In the genomic region with DNA sequence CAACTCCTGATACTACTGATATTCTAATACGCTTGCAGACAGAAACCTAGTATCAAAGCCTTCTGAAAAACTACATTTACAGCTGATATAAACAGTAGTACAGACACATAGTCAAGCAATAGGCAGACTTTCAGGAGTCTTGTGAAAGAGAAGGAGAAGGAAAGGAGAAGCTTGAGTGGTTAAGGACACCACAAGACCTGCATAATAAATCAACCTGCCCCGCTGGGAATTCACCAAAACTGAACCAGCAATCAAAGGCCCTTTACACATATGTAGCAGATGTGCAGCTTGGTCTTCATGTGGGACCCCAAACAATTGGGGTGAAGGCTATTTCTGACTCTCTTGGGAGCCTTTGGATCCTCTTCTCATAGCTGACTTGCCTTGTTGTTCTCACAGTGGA, we compare ENCODE assay signal across 29 mouse cellular contexts.
"Had no signal": no experiment of that assay in that cellular context is flagged by ENCODE, and none has a peak within 500 bp of the region (broad histone marks: within the 10 kb centered on the region; RNA-seq: fewer than 3 reads in every experiment).

No protein-coding gene starts in this region.

- H3K4me3 ChIP-seq: limb, embryonic 10.5 days; limb, embryonic 12.5 days; limb, embryonic 13.5 days; limb, embryonic 15.5 days; liver, embryonic 12.5 days; liver, embryonic 13.5 days; liver, embryonic 15.5 days; lung, embryonic 15.5 days; megakaryocyte, embryonic 14.5 days; midbrain, embryonic 10.5 days; midbrain, embryonic 12.5 days; midbrain, embryonic 13.5 days; midbrain, embryonic 15.5 days; myocyte had no signal

- H3K4me2 ChIP-seq: limb, embryonic 12.5 days; limb, embryonic 13.5 days; limb, embryonic 15.5 days; liver, embryonic 11.5 days; liver, embryonic 12.5 days; liver, embryonic 13.5 days; liver, embryonic 15.5 days; lung, embryonic 14.5 days; lung, embryonic 15.5 days; midbrain, embryonic 11.5 days; midbrain, embryonic 12.5 days; midbrain, embryonic 13.5 days; midbrain, embryonic 15.5 days had no signal

- DNase-seq: left cerebral cortex, postnatal 4 days; liver; liver, embryonic 13.5 days; liver, postnatal 0 days; lung, adult 18-20 months; lung, adult 2 months; lung, embryonic 14.5 days; lung, postnatal 10 days; lung, postnatal 14 days; lung, postnatal 36 days; lung, postnatal 4 days; midbrain, embryonic 14.5 days had no signal

- H3K36me3 ChIP-seq: limb, embryonic 10.5 days; limb, embryonic 12.5 days; limb, embryonic 13.5 days; limb, embryonic 15.5 days; liver, embryonic 12.5 days; liver, embryonic 13.5 days; liver, embryonic 15.5 days; lung, embryonic 15.5 days; midbrain, embryonic 10.5 days; midbrain, embryonic 12.5 days; midbrain, embryonic 13.5 days; midbrain, embryonic 15.5 days had no signal

- H3K27me3 ChIP-seq: limb, embryonic 12.5 days; limb, embryonic 13.5 days; limb, embryonic 15.5 days; liver, embryonic 12.5 days; liver, embryonic 13.5 days; liver, embryonic 15.5 days; lung, embryonic 15.5 days; megakaryocyte, embryonic 14.5 days; midbrain, embryonic 12.5 days; midbrain, embryonic 13.5 days; midbrain, embryonic 15.5 days had no signal

- H3K27ac ChIP-seq: limb, embryonic 10.5 days; limb, embryonic 12.5 days; limb, embryonic 13.5 days; limb, embryonic 15.5 days; liver, embryonic 12.5 days; liver, embryonic 13.5 days; liver, embryonic 14.5 days; liver, embryonic 15.5 days; lung, embryonic 15.5 days; macrophage; midbrain, embryonic 10.5 days; midbrain, embryonic 12.5 days; midbrain, embryonic 13.5 days; midbrain, embryonic 15.5 days had no signal

- H3K9me3 ChIP-seq: limb, embryonic 10.5 days; limb, embryonic 12.5 days; limb, embryonic 13.5 days; limb, embryonic 15.5 days; liver, embryonic 12.5 days; liver, embryonic 13.5 days; liver, embryonic 15.5 days; lung, embryonic 15.5 days; megakaryocyte, embryonic 14.5 days; midbrain, embryonic 10.5 days; midbrain, embryonic 12.5 days; midbrain, embryonic 13.5 days; midbrain, embryonic 15.5 days had no signal

- H3K4me1 ChIP-seq: liver, embryonic 12.5 days; liver, embryonic 13.5 days; liver, embryonic 15.5 days; megakaryocyte, embryonic 14.5 days; midbrain, embryonic 10.5 days; midbrain, embryonic 12.5 days; midbrain, embryonic 15.5 days had no signal

- H3K9ac ChIP-seq: limb, embryonic 12.5 days; limb, embryonic 13.5 days; limb, embryonic 15.5 days; liver, embryonic 12.5 days; liver, embryonic 13.5 days; liver, embryonic 14.5 days; liver, embryonic 15.5 days; liver, postnatal 0 days; lung, embryonic 14.5 days; lung, embryonic 15.5 days; midbrain, embryonic 12.5 days; midbrain, embryonic 13.5 days; midbrain, embryonic 15.5 days had no signal
